Mouse (Mus musculus): ENCODE data around the gene Krt17. TPM values are rescaled to one million over a fixed set of nuclear protein-coding genes. Genes with fewer than 3 reads are reported as not detected.

The Krt17 gene
- total and polyA plus RNA-seq, 3 experiments: not detected

DNA sequence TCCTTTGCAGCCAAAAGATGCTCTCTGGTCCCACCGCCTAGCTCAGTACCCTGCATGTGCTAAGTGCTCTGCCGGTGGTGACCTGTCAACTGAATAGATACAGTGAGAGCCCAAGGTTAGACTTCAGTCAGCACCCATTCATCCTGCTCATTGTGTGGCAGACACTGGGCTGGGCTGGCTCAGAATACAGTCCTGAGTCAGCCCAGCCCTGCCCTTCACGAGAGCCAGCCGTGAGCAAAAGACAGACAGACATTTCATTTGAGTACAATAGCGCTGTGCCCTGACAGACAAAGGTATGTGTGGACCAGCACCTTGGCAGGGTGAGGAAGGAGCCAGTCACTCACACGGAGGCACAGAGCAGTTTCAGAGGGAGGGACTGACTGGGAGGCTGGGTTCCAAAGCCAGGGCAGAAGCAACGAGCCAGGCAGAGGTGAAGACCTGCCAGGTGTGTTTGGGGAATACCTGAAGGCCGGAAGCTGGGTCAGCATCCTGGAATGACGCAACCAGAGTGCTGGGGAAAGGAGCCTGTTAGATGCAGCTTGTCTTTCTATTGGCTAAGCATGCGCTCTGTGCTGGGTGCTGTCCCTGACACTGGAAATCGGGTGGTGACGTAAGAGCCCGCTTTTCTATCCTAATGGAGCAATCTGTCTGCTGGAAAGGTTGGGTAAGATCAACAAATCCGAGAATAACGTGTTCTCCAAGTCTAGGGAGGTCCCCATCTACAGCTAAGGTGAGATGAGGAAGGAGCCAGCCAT lies 17.1 kb upstream of the Krt17 start:
- Histone ChIP-seq H3K4me1 (ENCODE audit: control insufficient read depth in 1 of 2, insufficient read depth in 2 of 2, low read length in 2 of 2) (no peaks in the 10 kb centered on the region), H3K27ac (ENCODE audit: control insufficient read depth, low read depth, low read length) (no peak overlapping the region), H3K79me2 (ENCODE audit: control insufficient read depth, insufficient read depth, low read length, poor library complexity) (no peaks in the 10 kb centered on the region), H3K36me3 (ENCODE audit: control insufficient read depth in 1 of 2, insufficient read depth in 2 of 2, low read length in 2 of 2) (no peaks in the 10 kb centered on the region), H3K27me3 (ENCODE audit: control insufficient read depth in 1 of 2, insufficient read depth in 2 of 2, low read length in 2 of 2) (no peaks in the 10 kb centered on the region), H3K9me3 (replicated peaks; ENCODE audit: insufficient read depth, low read length) (no peaks in the 10 kb centered on the region), H3K9ac (ENCODE audit: control insufficient read depth, low read depth, low read length, poor library complexity, severe bottlenecking) (no peak overlapping the region), H3K4me3 (ENCODE audit: control insufficient read depth in 1 of 2, insufficient read depth in 1 of 2, low read depth in 2 of 2, low read length in 2 of 2) (no peak overlapping the region)
- DNase-seq (ENCODE audit: low read depth, low spot score): no peak
- TF ChIP-seq MYB (IDR thresholded peaks at IDR 0.05; ENCODE audit: low read depth, low read length) (no peak), UBTF (IDR thresholded peaks at IDR 0.05; ENCODE audit: borderline replicate concordance, insufficient read depth, low read depth, low read length) (no peak), TAL1 (IDR thresholded peaks at IDR 0.05; ENCODE audit: low read length) (no peak), CTCF (IDR thresholded peaks at IDR 0.05 in 2 of 3, conservative IDR thresholded peaks at IDR 0.05 in 1 of 3; ENCODE audit: control insufficient read depth in 1 of 3, insufficient read depth in 1 of 3, low read depth in 2 of 3, low read length in 3 of 3, poor library complexity in 1 of 3, severe bottlenecking in 1 of 3) (no peak), MXI1 (IDR thresholded peaks at IDR 0.05; ENCODE audit: low read depth, low read length) (no peak), POLR2AphosphoS2 (IDR thresholded peaks at IDR 0.05; ENCODE audit: low read length) (no peak), HCFC1 (IDR thresholded peaks at IDR 0.05; ENCODE audit: low read depth, low read length) (no peak), ETS1 (IDR thresholded peaks at IDR 0.05; ENCODE audit: low read depth, low read length) (no peak), NELFE (IDR thresholded peaks at IDR 0.05; ENCODE audit: low read depth, low read length) (no peak), ZMIZ1 (IDR thresholded peaks at IDR 0.05; ENCODE audit: low read depth, low read length) (no peak), TBP (IDR thresholded peaks at IDR 0.05; ENCODE audit: low read depth, low read length) (no peak), TCF12 (IDR thresholded peaks at IDR 0.05; ENCODE audit: low read depth, low read length) (no peak)

DNA sequence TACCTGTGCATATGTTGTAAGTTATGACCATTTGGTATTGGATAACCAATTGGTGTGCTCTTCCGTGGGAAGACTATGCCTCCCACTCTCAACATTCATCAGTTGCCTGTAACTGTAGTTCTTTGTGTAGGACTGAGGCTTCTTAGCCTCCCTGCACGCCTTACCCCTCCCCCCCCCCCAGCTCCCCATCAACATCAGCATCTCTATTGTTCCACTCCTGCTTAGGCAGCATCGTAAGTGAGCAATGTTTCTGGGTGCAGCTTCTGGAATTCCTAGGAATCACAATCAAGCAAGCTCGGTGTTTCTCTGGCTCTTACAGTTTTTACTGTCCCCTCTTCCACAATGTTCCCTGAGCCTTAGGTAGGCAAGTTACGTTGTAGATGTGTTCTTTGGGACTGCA lies 14.6 kb upstream of the Krt17 start:
- Histone ChIP-seq H3K79me2 (ENCODE audit: control insufficient read depth, insufficient read depth, low read length, poor library complexity) (no peaks in the 10 kb centered on the region), H3K27me3 (ENCODE audit: control insufficient read depth in 1 of 2, insufficient read depth in 2 of 2, low read length in 2 of 2) (no peaks in the 10 kb centered on the region), H3K9ac (ENCODE audit: control insufficient read depth, low read depth, low read length, poor library complexity, severe bottlenecking) (no peak overlapping the region), H3K4me3 (ENCODE audit: control insufficient read depth in 1 of 2, insufficient read depth in 1 of 2, low read depth in 2 of 2, low read length in 2 of 2) (no peak overlapping the region), H3K36me3 (ENCODE audit: control insufficient read depth in 1 of 2, insufficient read depth in 2 of 2, low read length in 2 of 2) (no peaks in the 10 kb centered on the region), H3K27ac (ENCODE audit: control insufficient read depth, low read depth, low read length) (no peak overlapping the region), H3K4me1 (ENCODE audit: control insufficient read depth in 1 of 2, insufficient read depth in 2 of 2, low read length in 2 of 2) (no peaks in the 10 kb centered on the region), H3K9me3 (replicated peaks; ENCODE audit: insufficient read depth, low read length) (no peaks in the 10 kb centered on the region)
- TF ChIP-seq CHD1 (IDR thresholded peaks at IDR 0.05; ENCODE audit: low read depth, low read length) (no peak), ZC3H11A (IDR thresholded peaks at IDR 0.05; ENCODE audit: low read depth, low read length) (no peak), RCOR1 (IDR thresholded peaks at IDR 0.05; ENCODE audit: low read depth, low read length) (no peak), BHLHE40 (IDR thresholded peaks at IDR 0.05; ENCODE audit: borderline replicate concordance, low read depth, low read length) (no peak)
- DNase-seq (ENCODE audit: low read depth, low spot score): no peak

All from MEL (cell line).